Mouse (Mus musculus): ENCODE results near the gene Homer1.

GRCm38 (mm10) chr13:93419779-93420178 is 120.3 kb downstream of the Homer1 start:
- no peak for TF ChIP-seq EP300 (optimal IDR thresholded peaks at IDR 0.05)
- no peak for TF ChIP-seq CTCF (IDR thresholded peaks at IDR 0.05; ENCODE audit: low read depth)

All from stomach, postnatal 0 days (tissue).